Mouse (Mus musculus) myocyte (in vitro differentiated cells): ENCODE measurements around the gene Plekhm3.

Experiments
- CEBPB ChIP-seq: IDR thresholded peaks from 2 replicates; pipeline ENCODE4 v1.6.1; 2011; ENCODE audit warnings: mild to moderate bottlenecking, moderate library complexity; ENCODE audit not compliant: poor library complexity, insufficient read depth, severe bottlenecking
- E2F4 ChIP-seq: IDR thresholded peaks from one replicate; pipeline ENCODE4 v1.6.1; 2011; ENCODE audit warnings: mild to moderate bottlenecking, control low read depth, moderate library complexity; ENCODE audit not compliant: insufficient read depth
- MAX ChIP-seq: IDR thresholded peaks from one replicate; pipeline ENCODE4 v1.6.1; 2011; ENCODE audit warnings: low read depth, mild to moderate bottlenecking, control low read depth
- MYOD1 ChIP-seq, 3 experiments: IDR thresholded peaks; one replicate each; pipeline ENCODE4 v1.6.1; 2011; ENCODE audit warnings: control low read depth in 2 of 3, low read depth in 2 of 3, mild to moderate bottlenecking in 2 of 3, moderate library complexity in 1 of 3; ENCODE audit not compliant: insufficient read length in 2 of 3, control insufficient read depth in 1 of 3
- MYOG ChIP-seq, 3 experiments: IDR thresholded peaks; one replicate each; pipeline ENCODE4 v1.6.1; 2011; ENCODE audit warnings: control low read depth in 2 of 3, low read depth in 2 of 3, mild to moderate bottlenecking in 2 of 3; ENCODE audit not compliant: insufficient read length in 2 of 3, control insufficient read depth in 1 of 3, insufficient read depth in 1 of 3
- POLR2A ChIP-seq: IDR thresholded peaks from one replicate; pipeline ENCODE4 v1.6.1; 2011; ENCODE audit warnings: low read depth, mild to moderate bottlenecking, control low read depth, moderate library complexity; ENCODE audit not compliant: insufficient read length
- POLR2AphosphoS2 ChIP-seq: IDR thresholded peaks from one replicate; pipeline ENCODE4 v1.6.1; 2011; ENCODE audit warnings: low read depth, control low read depth; ENCODE audit not compliant: insufficient read length
- REST ChIP-seq: IDR thresholded peaks from one replicate; pipeline ENCODE4 v1.6.1; 2011; ENCODE audit warnings: mild to moderate bottlenecking, control low read depth, moderate library complexity; ENCODE audit not compliant: insufficient read depth, insufficient read length
- SRF ChIP-seq: IDR thresholded peaks from one replicate; pipeline ENCODE4 v1.6.1; 2011; ENCODE audit warnings: low read depth; ENCODE audit not compliant: control insufficient read depth, insufficient read length
- TCF12 ChIP-seq: IDR thresholded peaks from one replicate; pipeline ENCODE4 v1.6.1; 2011; ENCODE audit warnings: mild to moderate bottlenecking, control low read depth; ENCODE audit not compliant: poor library complexity, insufficient read depth, severe bottlenecking
- TCF3 ChIP-seq: IDR thresholded peaks from one replicate; pipeline ENCODE4 v1.6.1; 2011; ENCODE audit warnings: low read depth, control low read depth; ENCODE audit not compliant: insufficient read length
- USF1 ChIP-seq: IDR thresholded peaks from one replicate; pipeline ENCODE4 v1.6.1; 2011; ENCODE audit warnings: low read depth, mild to moderate bottlenecking, control low read depth, moderate library complexity

- TF ChIP-seq POLR2A (no peak), SRF (no peak), MYOD1 (IDR thresholded peaks at IDR 0.05; ENCODE audit: control insufficient read depth in 1 of 3, insufficient read length in 2 of 3, low read depth in 2 of 3) (no peak), CEBPB (no peak), POLR2AphosphoS2 (no peak), MYOG (IDR thresholded peaks at IDR 0.05; ENCODE audit: control insufficient read depth in 1 of 3, insufficient read depth in 1 of 3, insufficient read length in 2 of 3, low read depth in 2 of 3) (no peak), MAX (no peak), TCF12 (no peak), USF1 (no peak), TCF3 (no peak), E2F4 (no peak), REST (no peak)
Measured at GRCm38 (mm10) chr1:64756640-64757030, 200.0 kb downstream of the Plekhm3 start.
